Mouse (Mus musculus): Measurements from ENCODE around the gene Lipc. TPM values are rescaled to one million over a fixed set of nuclear protein-coding genes. Genes with fewer than 3 reads are reported as not detected.
"Not testable (repeated sequence)": the region's sequence is repeated elsewhere in the genome, so short reads cannot be mapped to it uniquely, and the experiment has no call there.

Gene Lipc
- total RNA-seq, 1 experiment from 2014 or later, result 0.27 TPM

DNA sequence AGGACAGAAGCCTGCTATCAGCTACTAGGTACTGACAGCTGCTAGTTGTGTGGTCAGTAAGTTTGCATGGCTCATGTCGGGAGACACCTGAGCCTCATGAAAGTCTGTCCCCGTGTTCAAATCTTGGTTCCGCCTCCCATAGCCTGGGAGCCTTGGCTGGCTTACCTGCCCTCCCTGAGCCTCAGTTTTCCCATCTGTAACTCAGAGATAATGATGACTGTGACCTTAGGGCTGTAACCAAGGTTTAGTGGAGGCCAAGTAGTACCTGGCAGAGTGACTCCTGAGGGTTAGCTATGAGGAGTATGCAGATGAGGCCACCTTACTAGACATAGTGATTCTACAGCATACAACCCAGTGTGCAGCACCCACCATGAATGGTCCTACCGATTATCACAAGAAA lies 81.7 kb downstream of the Lipc start:
- ATAC-seq (replicated peaks; ENCODE audit: low read depth, poor library complexity, severe bottlenecking), result no peak

DNA sequence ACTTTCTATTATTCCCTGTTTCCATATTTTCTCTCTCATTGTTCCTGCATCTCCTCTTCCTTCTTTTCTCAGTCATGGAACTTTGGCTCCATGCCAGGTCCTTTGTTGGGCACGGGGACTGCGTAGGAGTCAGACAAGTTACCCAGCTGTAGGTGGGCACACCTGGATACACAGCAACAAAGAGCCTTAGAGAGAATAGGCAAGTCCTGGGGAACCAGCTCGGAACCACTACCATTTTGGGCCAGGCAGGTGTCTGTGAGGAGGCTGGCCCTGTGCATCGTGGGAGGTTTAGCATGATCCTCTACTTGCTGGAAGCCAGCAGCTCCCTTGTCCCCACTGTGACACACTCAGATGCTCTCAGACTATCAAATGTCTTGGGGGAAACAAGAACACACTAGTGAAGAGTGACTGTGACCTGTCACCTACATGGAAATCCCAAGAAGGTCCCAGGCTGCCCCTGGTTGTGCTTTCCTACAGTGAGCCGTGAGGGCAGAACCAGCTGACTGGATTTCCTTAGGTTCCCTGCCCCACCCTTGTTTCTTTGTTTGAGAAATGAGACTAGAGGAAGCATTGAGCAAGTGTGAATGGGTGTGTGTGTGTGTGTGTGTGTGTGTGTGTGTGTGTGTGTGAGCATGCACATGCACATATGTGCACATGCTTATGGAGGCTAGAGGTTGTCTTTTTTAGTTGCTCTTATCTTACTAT lies 82.7 kb downstream of the Lipc start:
- no peak for ATAC-seq (replicated peaks; ENCODE audit: low read depth, poor library complexity, severe bottlenecking)

DNA sequence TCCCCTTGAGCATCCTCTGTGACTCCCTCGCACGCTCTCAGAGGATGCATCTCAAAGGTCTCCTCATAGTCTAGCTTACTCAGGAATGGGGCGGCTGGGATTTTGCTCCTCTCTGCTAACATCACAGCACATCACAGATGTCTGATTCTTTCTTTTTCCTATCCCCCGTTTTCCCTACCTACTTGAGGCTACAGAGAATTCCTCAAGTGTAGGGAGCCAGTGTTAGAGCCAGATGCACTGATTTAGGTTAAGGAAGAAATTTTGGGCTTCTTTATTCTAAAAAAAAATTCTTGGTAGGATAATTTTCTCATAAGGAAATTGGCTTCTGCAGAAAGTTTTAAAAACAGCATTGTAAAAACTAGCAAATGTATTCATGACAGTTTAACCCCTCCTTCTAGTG lies 84.6 kb downstream of the Lipc start:
- ATAC-seq (replicated peaks; ENCODE audit: low read depth, poor library complexity, severe bottlenecking), result no peak

DNA sequence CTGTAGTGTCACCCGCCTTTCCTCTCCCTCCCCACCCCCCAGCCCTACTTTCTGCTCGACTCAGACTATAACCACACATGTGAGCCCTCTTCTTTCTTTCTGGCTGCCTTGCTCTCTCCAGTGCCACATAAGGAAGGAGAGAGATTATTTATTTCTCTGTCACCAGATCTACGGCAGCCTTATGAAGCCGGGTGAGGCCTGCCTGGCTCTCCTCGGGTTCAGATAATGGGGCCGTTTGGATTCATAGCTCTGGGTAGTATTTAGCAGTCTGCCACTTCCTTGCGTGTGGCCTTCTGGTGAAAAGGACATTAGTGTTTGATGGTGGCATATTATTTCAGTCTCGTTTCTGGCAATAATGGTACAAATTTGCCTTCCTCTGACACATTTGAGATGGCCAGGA lies 88.0 kb downstream of the Lipc start:
- ATAC-seq (replicated peaks; ENCODE audit: low read depth, poor library complexity, severe bottlenecking), result no peak

DNA sequence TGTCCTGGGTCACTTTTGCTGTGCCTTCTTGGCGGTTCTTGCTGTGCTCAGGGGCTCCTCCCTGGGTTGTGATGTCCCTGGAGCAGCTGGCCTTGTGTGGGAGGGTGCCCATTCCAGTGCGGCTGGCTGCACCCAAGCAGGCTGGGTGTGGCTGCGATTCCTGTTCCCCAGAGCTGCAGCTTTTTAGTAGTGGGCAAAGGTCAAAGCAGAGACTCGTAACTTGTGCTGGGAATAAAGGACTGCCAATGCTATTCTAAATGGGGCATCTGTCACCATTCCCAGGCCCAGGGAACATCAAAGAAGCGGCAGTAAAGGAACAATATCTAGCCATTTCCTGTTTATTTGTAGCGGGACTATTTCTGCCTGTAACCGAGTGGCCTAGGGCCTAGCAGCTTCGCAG lies 88.7 kb downstream of the Lipc start:
- no peak for ATAC-seq (replicated peaks; ENCODE audit: low read depth, poor library complexity, severe bottlenecking)

DNA sequence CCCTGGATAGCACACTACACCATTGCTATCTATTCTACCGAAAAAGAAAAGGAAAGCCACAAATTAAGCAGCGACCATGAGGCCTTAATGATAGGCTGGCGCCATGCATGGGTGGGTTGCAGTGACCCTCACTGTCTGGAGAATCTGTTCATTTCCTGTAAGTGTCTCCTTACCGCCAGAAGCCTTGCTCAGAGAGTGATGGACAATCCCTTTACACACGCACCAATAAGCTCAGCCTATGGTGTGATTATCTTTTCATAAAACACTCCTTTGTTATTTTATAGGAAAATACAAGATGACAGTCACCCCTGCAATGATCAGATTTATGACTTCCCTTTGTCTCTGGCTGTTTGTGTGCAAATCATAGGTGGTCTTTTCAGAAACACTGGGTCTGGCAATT lies 92.8 kb downstream of the Lipc start:
- ATAC-seq (replicated peaks; ENCODE audit: low read depth, poor library complexity, severe bottlenecking), result no peak

DNA sequence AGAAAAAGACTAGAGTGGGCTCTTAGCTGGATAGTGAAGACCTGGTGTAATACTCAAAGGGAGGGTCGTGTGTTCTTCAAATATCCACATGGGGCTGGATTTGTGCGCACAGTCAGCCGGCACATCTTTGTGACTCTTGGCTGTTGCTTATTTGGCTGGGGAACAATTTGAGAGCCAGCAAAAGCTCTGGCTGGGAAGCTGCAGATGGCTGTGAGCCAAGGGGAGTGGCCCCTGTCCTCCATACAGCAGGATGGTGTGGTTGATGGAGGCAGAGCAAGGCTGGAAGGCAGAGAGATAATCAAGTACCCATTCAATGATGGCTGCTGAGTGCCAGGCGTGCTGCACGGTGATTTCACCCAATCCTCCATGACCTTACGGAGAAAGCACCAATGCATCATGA lies 96.2 kb downstream of the Lipc start:
- peak; percentile 73 for ATAC-seq (replicated peaks; ENCODE audit: low read depth, poor library complexity, severe bottlenecking)

DNA sequence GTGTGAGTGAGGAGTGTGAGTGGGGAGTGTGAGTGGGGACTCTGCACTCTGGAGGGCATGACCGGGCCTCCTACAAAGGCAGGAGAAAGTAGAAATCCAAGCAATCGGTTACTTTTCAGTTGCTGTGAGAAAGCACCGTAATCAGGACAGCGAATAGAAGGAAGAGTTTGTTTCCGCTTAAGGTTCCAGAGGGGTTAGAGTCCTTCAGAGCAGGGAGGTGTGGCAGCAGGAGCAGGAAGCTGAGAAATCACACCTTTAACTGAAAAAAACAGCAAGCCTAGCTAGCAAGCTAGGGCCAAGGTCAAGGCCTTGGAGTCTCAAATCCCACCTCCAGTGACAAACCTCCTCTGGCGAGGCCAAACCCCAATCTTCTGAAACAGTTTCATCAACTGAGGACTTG lies 97.1 kb downstream of the Lipc start:
- no peak for ATAC-seq (replicated peaks; ENCODE audit: low read depth, poor library complexity, severe bottlenecking)

DNA sequence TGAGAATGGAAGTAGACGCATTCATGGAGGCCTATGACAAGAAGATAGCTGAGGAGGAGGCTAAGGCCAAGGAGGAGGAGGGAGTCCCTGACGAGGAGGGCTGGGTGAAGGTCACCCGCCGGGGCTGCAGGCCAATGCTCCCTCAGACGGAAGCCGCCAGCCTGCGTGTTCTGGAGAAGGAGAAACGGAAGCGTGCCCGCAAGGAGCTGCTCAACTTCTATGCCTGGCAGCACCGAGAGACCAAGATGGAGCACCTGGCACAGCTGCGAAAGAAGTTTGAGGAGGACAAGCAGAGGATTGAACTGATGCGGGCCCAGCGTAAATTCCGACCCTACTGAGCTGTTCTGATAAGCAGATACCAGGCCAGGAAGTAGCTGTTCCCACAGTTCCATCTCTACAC lies 98.9 kb downstream of the Lipc start:
- ATAC-seq (replicated peaks; ENCODE audit: low read depth, poor library complexity, severe bottlenecking), result not testable (repeated sequence)

DNA sequence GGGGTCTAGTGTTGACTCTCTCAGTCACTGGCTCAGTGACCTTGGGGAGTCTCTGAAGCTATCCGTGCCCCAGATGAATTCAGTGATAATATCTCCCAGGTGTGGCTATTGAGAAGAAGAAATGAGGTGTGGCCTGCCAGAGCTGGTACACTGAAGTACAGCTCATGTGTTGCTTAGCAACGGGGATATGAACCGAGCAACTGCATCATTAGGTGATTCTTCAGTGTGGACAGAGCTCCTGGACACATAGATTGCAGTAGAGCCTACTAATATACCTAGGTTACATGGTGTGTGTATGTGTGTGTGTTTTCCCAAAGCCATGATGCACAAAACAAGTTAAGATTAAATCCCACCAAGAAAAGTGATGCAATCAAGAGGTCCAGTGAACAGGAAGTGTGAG lies 100.5 kb downstream of the Lipc start:
- no peak for ATAC-seq (replicated peaks; ENCODE audit: low read depth, poor library complexity, severe bottlenecking)

DNA sequence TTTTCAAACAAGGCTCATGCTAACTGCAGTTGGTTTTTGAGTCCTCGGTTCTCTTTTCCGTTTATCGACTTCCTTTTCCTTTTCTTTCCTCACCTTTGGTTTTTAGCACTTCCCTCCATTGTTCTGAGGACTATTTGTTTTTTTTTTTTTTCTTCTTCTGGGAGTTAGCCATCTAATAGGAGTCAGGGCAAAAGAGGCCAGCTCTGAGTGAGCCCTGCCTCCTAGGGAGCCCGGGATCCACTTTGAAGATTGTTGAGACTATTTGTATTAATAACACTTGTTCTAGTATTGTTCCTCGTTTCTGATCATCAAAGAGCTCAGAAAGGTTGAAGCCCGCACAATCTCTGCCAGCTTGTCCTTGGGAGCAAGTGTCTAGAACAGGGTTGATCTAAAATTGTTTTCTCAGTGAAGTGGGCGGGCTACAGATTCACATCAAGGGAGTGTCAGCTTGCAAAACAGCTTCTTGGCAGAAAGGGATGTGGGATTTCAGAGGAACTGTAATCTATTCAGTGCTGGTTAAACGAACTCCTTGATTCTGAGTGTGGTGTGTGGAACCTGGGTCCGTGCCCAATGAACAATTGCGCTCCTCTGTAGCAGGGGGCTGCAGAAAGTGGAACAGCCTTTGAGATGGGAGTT lies 103.8 kb downstream of the Lipc start:
- peak; percentile 86 for ATAC-seq (replicated peaks; ENCODE audit: low read depth, poor library complexity, severe bottlenecking)

DNA sequence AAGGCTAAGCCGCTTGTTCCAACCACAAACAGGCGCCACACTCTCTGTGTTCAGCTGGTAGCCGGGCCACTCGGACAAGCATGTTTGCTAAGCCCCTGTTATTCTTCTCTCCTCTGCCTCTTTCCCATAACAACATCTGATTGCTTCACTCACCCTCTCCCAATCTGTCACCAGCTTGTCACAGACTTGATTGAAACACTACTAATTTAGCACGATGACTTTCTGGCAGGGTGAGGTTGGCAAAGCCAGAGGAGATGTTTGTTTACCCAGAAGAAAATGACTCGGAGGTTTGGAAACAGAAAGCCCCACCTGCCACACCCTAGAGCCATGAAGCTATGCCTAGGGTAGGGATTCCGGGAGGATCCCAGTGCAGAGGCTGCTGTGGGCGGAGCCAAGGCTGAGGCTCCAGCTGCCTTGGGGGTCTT lies 104.4 kb downstream of the Lipc start:
- ATAC-seq (replicated peaks; ENCODE audit: low read depth, poor library complexity, severe bottlenecking), result peak; percentile 28

DNA sequence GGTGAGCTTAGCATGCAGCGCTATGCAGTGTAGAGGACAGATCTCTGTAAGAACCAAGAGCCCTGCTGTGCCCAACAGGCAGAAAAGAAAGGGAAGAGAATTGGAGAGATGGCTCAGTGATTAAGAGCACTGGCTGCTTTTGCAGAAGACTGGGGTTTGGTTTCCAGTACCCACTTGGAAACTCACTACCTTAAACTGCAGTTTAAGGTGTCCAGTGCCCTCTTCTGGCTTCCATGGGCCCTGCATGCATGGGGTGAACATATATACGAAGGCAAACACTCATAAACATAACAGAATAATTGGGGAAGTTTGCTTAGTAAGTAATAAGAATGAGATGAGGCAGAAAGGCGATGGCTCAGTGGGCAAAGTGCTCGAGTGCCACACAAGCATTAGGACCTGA lies 108.8 kb downstream of the Lipc start:
- no peak for ATAC-seq (replicated peaks; ENCODE audit: low read depth, poor library complexity, severe bottlenecking)

DNA sequence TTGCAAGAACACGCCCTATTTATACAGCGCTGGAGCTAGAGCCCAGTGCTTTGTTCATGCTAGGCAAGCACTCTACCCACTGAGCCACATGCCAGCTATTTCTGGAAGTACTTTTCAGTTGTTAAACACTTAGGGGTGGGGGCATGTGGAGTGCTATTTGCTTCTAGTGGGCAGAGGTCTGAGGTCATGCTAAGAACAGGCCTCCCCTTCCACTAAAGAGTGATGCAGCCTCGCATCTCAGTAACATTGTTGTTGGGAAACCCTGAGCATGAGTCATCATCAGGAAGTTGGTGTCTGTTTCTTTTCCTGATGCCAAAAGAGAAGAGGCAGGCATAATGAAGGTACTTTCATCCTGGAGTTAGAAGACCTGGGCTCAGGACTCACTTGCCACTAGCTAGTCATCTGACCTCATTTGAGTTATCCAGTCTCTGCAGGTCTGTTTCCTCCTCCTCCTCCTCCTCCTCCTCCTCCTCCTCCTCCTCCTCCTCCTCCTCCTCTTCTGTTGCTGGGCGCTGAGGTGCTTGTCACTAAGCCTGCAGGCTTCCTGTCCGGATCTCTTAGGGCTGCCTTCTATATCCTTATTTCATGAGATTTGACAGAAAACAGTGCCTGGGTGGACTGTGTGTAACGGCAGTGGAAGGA lies 109.6 kb downstream of the Lipc start:
- peak; percentile 54 for ATAC-seq (replicated peaks; ENCODE audit: low read depth, poor library complexity, severe bottlenecking)

DNA sequence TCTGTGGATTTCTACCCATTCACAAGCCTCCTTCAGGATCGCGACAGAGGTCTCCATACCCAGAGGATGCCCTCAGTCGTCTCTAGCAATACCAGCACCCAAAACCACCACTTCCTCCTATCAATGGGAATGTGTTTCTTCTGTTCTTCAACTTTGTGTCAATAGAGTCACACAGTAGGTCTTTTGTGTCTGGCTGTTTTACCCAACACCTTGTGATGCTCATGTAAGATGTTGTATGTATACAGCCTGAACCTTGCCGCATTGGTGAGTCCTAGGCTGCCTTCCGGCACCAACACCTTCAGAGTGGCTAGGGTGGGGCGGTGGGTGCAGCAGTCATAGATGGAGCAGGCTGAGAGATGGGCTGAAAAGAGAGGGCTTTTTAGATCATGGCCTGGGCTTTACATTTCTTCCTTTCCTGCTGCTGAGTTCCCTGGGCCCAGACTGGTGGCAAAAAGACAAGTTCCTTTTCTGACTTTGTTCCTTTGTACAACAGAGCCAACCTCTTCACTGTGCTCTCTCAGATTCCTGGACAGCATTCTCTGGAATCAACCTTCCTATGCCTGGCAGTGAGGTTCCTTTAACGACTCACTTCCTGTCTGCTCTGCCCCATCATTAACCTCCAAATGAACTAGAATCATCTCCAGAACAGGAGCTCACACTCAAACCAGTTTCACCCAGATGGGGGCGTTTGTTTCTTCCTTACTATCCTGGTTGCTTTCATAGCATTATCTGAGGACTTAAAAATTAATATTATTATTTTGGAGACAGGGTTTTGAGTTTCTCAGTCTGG lies 110.4 kb downstream of the Lipc start:
- no peak for ATAC-seq (replicated peaks; ENCODE audit: low read depth, poor library complexity, severe bottlenecking)

DNA sequence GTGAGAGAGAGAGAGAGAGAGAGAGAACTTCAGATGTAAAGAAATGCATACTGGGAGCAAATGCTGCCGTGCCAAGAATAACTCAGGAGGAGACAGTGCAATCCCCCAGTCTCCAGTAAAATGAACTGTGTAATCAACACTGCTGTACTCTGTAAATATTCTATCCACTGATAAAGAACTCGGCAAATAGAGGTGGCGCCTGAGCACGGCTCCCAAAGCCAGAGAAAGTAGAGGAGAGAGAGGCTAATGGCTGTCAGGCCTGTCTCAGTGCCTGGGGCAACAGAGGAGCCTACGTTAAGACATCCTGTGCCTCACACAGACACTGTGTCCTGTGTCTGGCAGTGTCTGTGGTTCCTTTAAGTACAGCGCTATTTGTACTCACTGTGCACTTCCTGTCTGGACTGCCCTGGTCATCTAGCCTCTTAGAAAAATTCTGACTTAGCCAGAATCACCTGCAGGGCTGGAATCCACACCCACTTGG lies 111.1 kb downstream of the Lipc start:
- no peak for ATAC-seq (replicated peaks; ENCODE audit: low read depth, poor library complexity, severe bottlenecking)

DNA sequence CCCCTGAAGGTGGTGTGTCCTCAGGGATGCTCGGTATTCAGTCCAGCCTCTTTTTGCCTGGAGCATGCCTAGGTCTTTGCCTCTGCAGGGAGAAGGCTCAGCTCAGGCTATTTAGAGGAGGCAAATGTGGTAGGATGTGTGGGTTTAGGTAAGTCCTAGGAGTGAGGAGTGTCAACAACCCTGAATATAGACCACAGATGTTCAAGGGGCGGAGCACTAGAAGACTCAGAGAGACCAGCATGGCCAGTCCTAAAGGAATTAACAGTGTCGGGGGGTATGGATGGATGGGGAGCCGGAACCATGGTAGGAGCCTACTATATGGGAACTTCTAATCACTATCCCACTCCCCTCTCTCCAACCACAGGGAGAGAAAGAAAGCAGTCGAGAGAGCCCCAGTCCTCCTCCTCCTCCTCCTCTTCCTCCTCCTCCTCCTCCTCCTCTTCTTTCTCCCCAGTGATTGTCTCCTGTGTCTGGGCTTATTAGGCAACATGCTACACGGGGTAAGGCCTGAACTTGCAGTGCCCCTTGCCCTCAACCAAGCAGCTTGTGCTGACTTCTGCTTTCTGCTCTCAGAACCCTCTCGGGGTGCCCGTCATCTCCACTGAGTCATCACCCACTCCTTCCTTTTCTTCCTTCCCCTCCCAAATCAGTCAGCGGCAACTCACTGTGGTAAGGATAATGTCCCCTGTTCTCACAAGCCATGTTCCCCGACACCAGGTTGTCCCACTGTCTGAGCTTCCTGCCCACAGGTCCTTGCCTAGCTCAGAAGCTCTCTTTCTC lies 113.7 kb downstream of the Lipc start:
- peak; percentile 66 for ATAC-seq (replicated peaks; ENCODE audit: low read depth, poor library complexity, severe bottlenecking)

DNA sequence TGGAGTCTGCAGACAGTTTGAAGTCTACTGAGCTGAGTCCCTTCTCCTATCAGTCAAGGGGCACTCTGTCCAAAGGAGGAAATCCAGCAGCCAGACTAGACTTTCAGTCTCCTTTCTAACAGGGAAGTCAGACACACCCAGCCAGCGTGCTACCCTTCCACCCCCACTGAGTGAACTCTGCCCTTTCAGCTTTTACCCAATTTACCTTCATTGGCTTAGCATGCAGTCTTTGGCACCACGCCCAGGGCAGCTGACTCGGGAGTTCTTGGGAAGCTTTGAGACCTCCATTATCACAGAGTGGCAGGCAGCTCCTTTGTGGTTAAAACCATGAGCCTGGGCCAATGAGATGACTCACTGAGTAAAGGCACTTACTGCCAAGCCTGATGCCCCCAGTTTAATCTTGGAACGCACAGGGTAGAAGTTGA lies 117.3 kb downstream of the Lipc start:
- peak; percentile 81 for ATAC-seq (replicated peaks; ENCODE audit: low read depth, poor library complexity, severe bottlenecking)

DNA sequence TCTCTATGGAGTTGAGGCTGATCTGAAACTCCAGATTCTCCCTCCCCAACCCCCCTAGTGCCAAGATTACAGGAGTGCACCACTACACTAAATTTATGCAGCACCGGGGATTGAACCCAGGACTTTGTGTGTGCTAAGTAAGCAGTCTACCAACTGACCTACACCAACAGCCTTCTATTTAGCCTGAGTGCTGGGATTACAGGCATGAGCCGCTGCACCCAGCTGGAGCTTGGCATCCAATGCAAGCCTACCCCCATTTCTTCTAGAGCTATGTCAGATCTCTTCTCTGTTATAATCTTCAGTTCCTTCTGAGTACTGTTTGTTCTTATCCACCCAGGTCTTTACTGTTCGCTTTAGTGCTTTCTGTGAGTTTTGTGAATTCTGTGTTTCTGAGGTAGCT lies 117.8 kb downstream of the Lipc start:
- no peak for ATAC-seq (replicated peaks; ENCODE audit: low read depth, poor library complexity, severe bottlenecking)

Data from common myeloid progenitor, adult 5-6 weeks (primary cell).